Mouse (Mus musculus) bone marrow, adult 2 months (tissue): ENCODE data around the gene Rdh12.

Experiments
- CTCF ChIP-seq: fragments of 200-500 bp; IDR thresholded peaks from 2 replicates; pipeline ENCODE4 v1.5.1; 2011; ENCODE audit warnings: low read length, control low read depth; ENCODE audit not compliant: control insufficient read depth, insufficient read depth
- POLR2A ChIP-seq: fragments of 200-500 bp; IDR thresholded peaks from 2 replicates; pipeline ENCODE4 v1.6.1; 2011; ENCODE audit warnings: low read depth, mild to moderate bottlenecking, control low read depth, low read length, borderline replicate concordance; ENCODE audit not compliant: control insufficient read depth

DNA sequence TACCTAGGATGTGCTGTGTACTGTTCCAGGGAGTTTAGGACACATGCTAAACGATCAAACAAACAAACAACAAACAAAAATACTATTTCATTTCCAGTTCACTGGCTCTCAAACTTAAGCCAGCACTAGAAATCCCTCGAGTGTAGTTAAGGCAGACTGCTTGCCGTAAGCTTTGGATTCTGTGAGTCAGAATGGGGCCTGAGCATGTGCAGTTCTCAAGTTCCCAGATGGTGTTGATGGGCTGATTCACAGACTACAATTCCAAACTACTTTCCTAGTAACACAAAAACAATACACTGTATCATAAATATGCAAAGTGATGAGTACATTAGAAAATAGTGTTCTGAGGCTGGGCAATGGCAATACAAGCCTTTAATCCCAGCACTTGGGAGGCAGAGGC is 38.3 kb upstream of the Rdh12 start:
- no peak for TF ChIP-seq CTCF
- no peak for TF ChIP-seq POLR2A
